Mouse (Mus musculus) Muller cell, postnatal 12 days (primary cell): ENCODE measurements around the gene Gsn.

Experiments used
- DNase-seq: peaks from one replicate; pipeline ENCODE4 v3.0.0-alpha.2; 2015; ENCODE audit errors: inconsistent ontology term

Gene Gsn

DNA sequence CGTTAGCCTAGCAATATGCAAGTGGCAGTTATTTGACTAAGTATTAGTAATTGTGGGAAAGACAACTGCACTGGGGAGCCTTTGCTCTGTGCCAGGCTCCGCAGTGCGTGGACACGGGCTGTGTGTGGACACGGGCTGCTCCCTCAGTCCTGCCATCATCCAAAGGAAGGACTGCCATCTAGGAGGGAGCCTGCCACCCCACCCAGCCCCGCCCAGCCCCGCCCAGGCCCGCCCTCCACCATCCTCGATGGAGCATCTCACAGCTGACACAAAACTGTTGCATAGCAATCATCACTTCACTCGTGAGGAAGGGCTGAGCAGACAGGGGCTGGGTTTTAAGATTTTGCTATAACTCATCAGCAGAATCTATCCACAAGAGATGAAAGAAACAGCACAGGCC, 69.8 kb downstream of the Gsn start:
- DNase-seq, result no peak

- no peak for DNase-seq
Measured at GRCm38 (mm10) chr2:35326931-35327330, 70.8 kb downstream of the Gsn start.

GRCm38 (mm10) chr2:35327583-35327982, 71.4 kb downstream of the Gsn start:
- no peak for DNase-seq

GRCm38 (mm10) chr2:35328064-35328792, 72.0 kb downstream of the Gsn start:
- no peak for DNase-seq

DNA sequence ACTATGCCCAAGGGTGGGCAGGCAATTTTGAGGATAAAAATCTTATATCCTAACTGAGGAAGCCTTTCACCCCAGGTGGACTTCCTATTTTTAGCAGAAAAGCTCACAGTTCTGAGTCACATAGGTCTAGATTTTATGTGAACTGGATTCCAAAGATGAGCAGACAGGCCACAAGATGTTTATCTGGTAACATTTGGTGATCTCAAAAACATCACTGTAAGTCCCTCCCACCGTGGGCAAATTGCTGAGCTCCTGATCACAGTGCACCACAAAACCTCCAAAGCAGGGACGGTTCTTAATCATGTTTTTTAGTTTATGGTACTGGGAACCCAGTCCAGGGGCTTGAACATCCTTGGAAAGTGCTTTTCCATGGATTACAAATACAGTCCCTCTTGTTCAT, 72.9 kb downstream of the Gsn start:
- DNase-seq, result no peak

GRCm38 (mm10) chr2:35331205-35331604, 75.0 kb downstream of the Gsn start:
- no peak for DNase-seq

DNA sequence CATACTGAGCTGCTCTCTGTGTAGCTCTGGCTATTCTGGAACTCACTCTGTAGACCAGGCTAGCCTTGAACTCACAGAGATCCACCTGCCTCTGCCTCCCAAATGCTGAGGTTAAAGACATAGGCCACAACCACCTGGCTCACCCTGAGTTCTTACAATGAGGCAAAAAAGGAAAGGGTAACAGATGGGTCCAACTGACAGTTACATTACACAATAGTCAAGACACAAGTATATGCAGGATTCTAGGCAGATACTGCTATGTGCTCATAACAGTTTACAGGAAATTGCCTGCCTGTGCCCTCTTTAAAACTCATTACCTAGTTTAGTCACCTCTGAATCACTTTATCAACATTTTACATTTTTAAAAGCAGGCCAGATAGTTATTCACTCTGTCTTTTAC, 77.5 kb downstream of the Gsn start:
- DNase-seq, result no peak

- no peak for DNase-seq
Measured at GRCm38 (mm10) chr2:35335620-35336019, 79.4 kb downstream of the Gsn start.

DNA sequence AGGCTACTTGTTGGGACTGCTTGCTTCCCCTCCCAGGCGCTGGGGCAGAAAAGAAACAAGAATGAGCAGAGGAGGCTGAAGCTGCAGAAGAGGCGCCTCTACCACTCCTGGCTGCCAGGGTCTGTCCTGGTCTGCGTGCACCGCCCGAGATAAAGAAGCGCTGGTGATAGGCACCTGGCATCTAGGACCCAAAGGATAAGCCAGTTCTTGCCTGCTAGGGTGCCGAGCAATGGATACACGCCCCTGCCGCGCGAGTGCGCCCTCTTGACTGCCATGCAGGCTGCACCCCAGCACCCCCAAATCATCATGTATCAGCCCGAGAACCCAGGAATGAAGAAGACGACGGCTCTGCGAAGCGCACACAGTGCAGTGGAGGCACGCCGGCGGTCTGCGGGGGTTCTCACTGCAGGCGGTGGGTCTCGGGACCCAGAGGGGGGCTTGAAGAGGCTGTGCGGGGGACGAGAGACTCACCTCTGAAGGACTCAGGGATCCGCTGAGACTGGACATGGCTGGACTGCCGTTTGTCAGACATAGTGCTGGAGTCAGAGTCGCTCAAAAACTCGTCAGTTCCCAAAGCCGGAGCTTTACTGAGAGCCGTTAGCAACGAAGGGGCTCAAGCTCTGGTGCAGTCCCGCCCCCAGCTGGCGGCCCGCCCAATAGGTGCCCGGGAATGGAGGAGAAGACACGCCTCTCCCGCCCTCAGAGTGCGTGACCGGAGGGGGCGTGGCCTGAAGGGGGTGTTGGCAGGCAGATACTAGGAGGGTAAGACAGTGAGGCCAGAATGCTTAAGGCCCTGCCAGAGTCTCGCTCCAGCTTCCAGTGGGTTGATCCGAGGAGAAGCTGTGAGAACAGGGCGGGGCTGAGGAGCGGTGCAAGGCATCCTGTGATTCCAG, 80.5 kb downstream of the Gsn start, which contains the start of gene Stom:
Gene Stom, minus strand, starts transcription at position 589 of the 893 bp plus-strand sequence.
- DNase-seq, result peak; percentile 100

DNA sequence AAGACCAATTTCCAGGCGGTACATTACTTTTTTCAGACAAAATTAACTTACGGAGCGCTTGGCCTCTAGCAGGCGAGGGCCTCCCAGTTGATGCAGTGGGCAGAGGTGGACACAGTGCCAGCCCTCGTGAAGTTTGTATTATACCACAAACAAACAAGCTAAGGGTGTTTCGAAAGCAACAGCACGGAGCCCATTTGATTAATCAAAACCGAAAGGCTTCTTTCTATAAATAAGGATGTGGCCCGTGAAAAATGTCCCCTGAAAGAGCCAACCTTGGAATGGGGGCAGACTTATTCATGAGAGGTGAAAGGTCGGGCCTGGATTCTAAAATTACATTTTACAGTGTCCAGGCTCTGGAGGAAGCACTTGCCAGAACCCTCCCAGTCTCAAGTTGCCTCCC, 81.2 kb downstream of the Gsn start:
- DNase-seq, result no peak

- no peak for DNase-seq
Measured at GRCm38 (mm10) chr2:35338036-35338435, 81.9 kb downstream of the Gsn start.

GRCm38 (mm10) chr2:35338707-35339106, 82.5 kb downstream of the Gsn start:
- no peak for DNase-seq

- no peak for DNase-seq
Measured at GRCm38 (mm10) chr2:35342605-35343004, 86.4 kb downstream of the Gsn start.

- DNase-seq, result no peak
Measured at GRCm38 (mm10) chr2:35345984-35346383, 89.8 kb downstream of the Gsn start.

DNA sequence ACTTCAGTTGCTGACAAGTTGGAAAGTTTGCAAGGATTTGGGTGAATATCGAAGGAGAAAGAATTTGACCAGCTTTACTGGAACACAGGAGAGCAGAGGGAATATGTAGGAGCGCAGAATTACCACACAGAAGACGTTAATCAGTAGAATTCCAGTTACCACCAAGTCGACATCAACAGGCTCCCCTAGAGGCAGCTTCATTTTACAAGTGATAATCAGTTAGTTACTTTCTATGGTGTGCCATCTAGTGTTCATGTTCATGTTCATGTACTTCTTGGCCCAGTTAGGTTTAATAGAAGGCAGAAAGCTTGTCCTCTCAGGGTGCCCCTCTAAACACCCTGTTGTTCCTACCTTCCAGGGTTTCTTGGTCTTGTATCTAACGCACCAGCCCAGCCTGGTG, 93.0 kb downstream of the Gsn start:
- DNase-seq, result peak; percentile 60
